Mouse (Mus musculus): ENCODE measurements around the gene Agr2.

DNA sequence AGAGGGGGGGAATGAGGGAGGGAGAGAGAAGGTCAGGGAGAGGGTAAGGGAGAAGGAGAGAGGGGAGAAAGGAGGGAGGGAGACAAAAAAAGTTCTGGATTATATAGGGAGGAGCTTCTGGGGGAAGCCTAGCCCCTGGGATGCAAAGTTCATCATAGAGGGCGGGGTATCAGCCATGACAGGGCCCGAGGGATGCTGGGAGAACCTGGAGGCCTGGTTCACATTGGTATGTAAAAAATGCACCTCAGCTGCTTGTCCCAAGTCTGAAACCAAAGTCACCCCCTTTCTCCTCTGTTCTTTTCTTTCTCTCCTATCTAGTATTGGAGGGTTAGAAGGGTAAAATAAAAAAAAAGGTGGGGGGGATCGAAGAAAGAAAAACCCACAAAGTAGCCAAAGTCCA, 27.4 kb downstream of the Agr2 start:
- TF ChIP-seq CTCF (IDR thresholded peaks at IDR 0.05; ENCODE audit: control insufficient read depth, insufficient read depth, insufficient replicate concordance, low read depth, low read length) = no peak
- TF ChIP-seq POLR2A (IDR thresholded peaks at IDR 0.05; ENCODE audit: control insufficient read depth, low read depth, low read length) = no peak
